Mouse (Mus musculus) thymus, postnatal 10 days (tissue): ENCODE measurements around the gene Atp5b.
"Not testable (repeated sequence)": the region's sequence is repeated elsewhere in the genome, so short reads cannot be mapped to it uniquely, and the experiment has no call there.

Experiments used
- DNase-seq, 2 experiments: peaks; one replicate each; pipeline ENCODE4 v3.0.0; 2021; ENCODE audit warnings: low spot score in 2 of 2

Gene Atp5b

GRCm38 (mm10) chr10:128082880-128083421 lies at the start of gene Atp5b:
TSS of gene Atp5b (plus strand) at chr10:128083273.
- peak; percentile 97 to 98 for DNase-seq

- no peak for DNase-seq
Observed at GRCm38 (mm10) chr10:128036746-128037425, 46.2 kb upstream of the Atp5b start.

GRCm38 (mm10) chr10:128037921-128038320 lies 45.2 kb upstream of the Atp5b start:
- DNase-seq, result no peak

- DNase-seq, result peak; percentile 26 to 33
Observed at GRCm38 (mm10) chr10:128039167-128039566, 43.9 kb upstream of the Atp5b start.

- DNase-seq, result no peak
Observed at GRCm38 (mm10) chr10:128039858-128040257, 43.2 kb upstream of the Atp5b start.

- no peak for DNase-seq
Observed at GRCm38 (mm10) chr10:128040293-128040692, 42.8 kb upstream of the Atp5b start.

- DNase-seq, result no peak
Observed at GRCm38 (mm10) chr10:128041636-128042035, 41.4 kb upstream of the Atp5b start.

- no peak for DNase-seq
Observed at GRCm38 (mm10) chr10:128042466-128042865, 40.6 kb upstream of the Atp5b start.

- DNase-seq, result peak; percentile 34 to 51
Observed at GRCm38 (mm10) chr10:128043041-128043835, 39.8 kb upstream of the Atp5b start.

- no peak for DNase-seq
Observed at GRCm38 (mm10) chr10:128048157-128048556, 34.9 kb upstream of the Atp5b start.

GRCm38 (mm10) chr10:128049741-128050140 lies 33.3 kb upstream of the Atp5b start:
- no peak for DNase-seq

GRCm38 (mm10) chr10:128050355-128050754 lies 32.7 kb upstream of the Atp5b start:
- DNase-seq, result no peak

GRCm38 (mm10) chr10:128051589-128051988 lies 31.5 kb upstream of the Atp5b start:
- no peak for DNase-seq

GRCm38 (mm10) chr10:128052136-128052535 lies 30.9 kb upstream of the Atp5b start:
- not testable (repeated sequence) for DNase-seq

GRCm38 (mm10) chr10:128053001-128053400 lies 30.1 kb upstream of the Atp5b start:
- no peak for DNase-seq

GRCm38 (mm10) chr10:128058184-128058583 lies 24.9 kb upstream of the Atp5b start:
- no peak for DNase-seq

- peak; percentile 92 to 98 for DNase-seq
Observed at GRCm38 (mm10) chr10:128058601-128059151, 24.4 kb upstream of the Atp5b start, which contains the start of gene Ptges3. TSS of gene Ptges3 (plus strand) at chr10:128058954.

- peak; percentile 63 to 67 for DNase-seq
Observed at GRCm38 (mm10) chr10:128059207-128059981, 23.7 kb upstream of the Atp5b start.

- DNase-seq, result no peak
Observed at GRCm38 (mm10) chr10:128061109-128061508, 22.0 kb upstream of the Atp5b start.

GRCm38 (mm10) chr10:128062221-128062989 lies 20.7 kb upstream of the Atp5b start:
- no peak for DNase-seq

GRCm38 (mm10) chr10:128066072-128066471 lies 17.0 kb upstream of the Atp5b start:
- DNase-seq, result no peak
